ENCODE assay signal across 19 mouse cellular contexts in genomic region chr6:49533956-49534355, GRCm38 (mm10).
DNase-seq lines count a peak whose midpoint lies in the region; ATAC-seq and TF ChIP-seq lines count a peak whose summit lies in the region.
"Had no signal": no experiment of that assay in that cellular context is flagged by ENCODE, and none has a peak within 500 bp of the region (broad histone marks: within the 10 kb centered on the region; RNA-seq: fewer than 3 reads in every experiment).

No protein-coding gene starts in this region.

- peak; percentile 17 for DNase-seq in heart, adult 11 months
- no peak for DNase-seq in heart, adult 2 months
- no peak for DNase-seq in midbrain, postnatal 0 days (ENCODE audit: low spot score)
- no peak for DNase-seq in midbrain, embryonic 10.5 days (ENCODE audit: low spot score)
- DNase-seq in ES-E14 (ENCODE audit: low read depth, low spot score), result peak; percentile 43
- peak; percentile 36 for DNase-seq in induced T-regulatory cell, adult 2 months (ENCODE audit: low read depth)
- DNase-seq in spleen, postnatal 14 days (ENCODE audit: low spot score in 2 of 2), result no peak
- no peak for DNase-seq in adrenal gland, postnatal 36 days
- DNase-seq: cerebellum, adult 8-10 months; gastrocnemius, adult 2 months; heart, postnatal 36 days; kidney, adult 18-20 months; kidney, postnatal 14 days; left cerebral cortex, postnatal 4 days; liver, postnatal 0 days; thymus, postnatal 4 days had no signal

- H3K4me3 ChIP-seq in heart, adult 2 months, result no peak overlapping the region
- no peak overlapping the region for H3K4me3 ChIP-seq in midbrain, postnatal 0 days (ENCODE audit: low read depth, low read length)
- no peak overlapping the region for H3K4me3 ChIP-seq in midbrain, embryonic 10.5 days
- no peak overlapping the region for H3K4me3 ChIP-seq in ES-E14 (ENCODE audit: insufficient read depth in 1 of 2, low read depth in 1 of 2, low read length in 2 of 2, poor library complexity in 1 of 2, severe bottlenecking in 1 of 2)
- H3K4me3 ChIP-seq: gastrocnemius, adult 2 months; heart, embryonic 12.5 days; hindbrain, embryonic 15.5 days had no signal

- H3K4me2 ChIP-seq in midbrain, postnatal 0 days (ENCODE audit: low read depth, low read length, poor library complexity, severe bottlenecking), result no peak overlapping the region
- H3K4me2 ChIP-seq: heart, embryonic 12.5 days; hindbrain, embryonic 15.5 days had no signal

- H3K79me2 ChIP-seq in heart, adult 2 months (replicated peaks; ENCODE audit: control insufficient read depth, insufficient read depth, low read length), result no peaks in the 10 kb centered on the region

- no peaks in the 10 kb centered on the region for H3K36me3 ChIP-seq in heart, adult 2 months (ENCODE audit: control insufficient read depth, insufficient read depth, low read length)
- no peaks in the 10 kb centered on the region for H3K36me3 ChIP-seq in midbrain, postnatal 0 days (ENCODE audit: insufficient read depth, low read length)
- no peaks in the 10 kb centered on the region for H3K36me3 ChIP-seq in midbrain, embryonic 10.5 days
- H3K36me3 ChIP-seq in ES-E14 (ENCODE audit: control insufficient read depth, insufficient read depth, low read length, poor library complexity, severe bottlenecking), result no peaks in the 10 kb centered on the region
- H3K36me3 ChIP-seq: heart, embryonic 12.5 days; hindbrain, embryonic 15.5 days had no signal

- no peak for ATAC-seq in midbrain, postnatal 0 days (ENCODE audit: low FRiP score)
- ATAC-seq: liver, postnatal 0 days; midbrain, embryonic 16.5 days had no signal

- H3K27me3 ChIP-seq in heart, adult 2 months (ENCODE audit: control insufficient read depth, insufficient read depth, low read length), result no peaks in the 10 kb centered on the region
- H3K27me3 ChIP-seq in midbrain, postnatal 0 days (ENCODE audit: insufficient read depth, low read length), result no peaks in the 10 kb centered on the region
- H3K27me3 ChIP-seq in midbrain, embryonic 10.5 days (ENCODE audit: low read depth, poor library complexity, severe bottlenecking), result no peaks in the 10 kb centered on the region
- H3K27me3 ChIP-seq: heart, embryonic 12.5 days; hindbrain, embryonic 15.5 days had no signal

- WGBS in heart, adult 2 months, result 93% methylated on average over 9 of the region's 9 CpGs
- 97% methylated on average over 8 of the region's 9 CpGs for WGBS in midbrain, postnatal 0 days
- WGBS in midbrain, embryonic 10.5 days, result 96% methylated on average over 9 of the region's 9 CpGs

- no peak for TF ChIP-seq POLR2A in heart, adult 2 months (IDR thresholded peaks at IDR 0.05; ENCODE audit: insufficient read depth, low read depth, low read length)

- H3K4me1 ChIP-seq in heart, adult 2 months (ENCODE audit: control insufficient read depth, insufficient read depth, low read length), result no peaks in the 10 kb centered on the region
- H3K4me1 ChIP-seq in midbrain, postnatal 0 days (ENCODE audit: insufficient read depth, low read length), result no peaks in the 10 kb centered on the region
- no peaks in the 10 kb centered on the region for H3K4me1 ChIP-seq in midbrain, embryonic 10.5 days
- no peaks in the 10 kb centered on the region for H3K4me1 ChIP-seq in ES-E14 (ENCODE audit: control insufficient read depth in 2 of 2, insufficient read depth in 2 of 2, low read length in 2 of 2, poor library complexity in 1 of 2)
- H3K4me1 ChIP-seq: heart, embryonic 12.5 days; hindbrain, embryonic 15.5 days had no signal

- no peak for TF ChIP-seq CTCF in heart, adult 2 months (IDR thresholded peaks at IDR 0.05)
- peak; percentile 34; the same call in 1 of the 2 replicates for TF ChIP-seq CTCF in midbrain, postnatal 0 days (IDR thresholded peaks at IDR 0.05)

- in situ Hi-C loops in ES-E14 (cut with MboI; ENCODE audit: low sequenced_read_pairs in 2 of 2, unreplicated experiment in 2 of 2), result no loop called here

- intact Hi-C loops in heart, adult 2 months (cut with DNase I), result no loop called here

- no peak overlapping the region for H3K9ac ChIP-seq in heart, adult 2 months (ENCODE audit: low read depth, low read length)
- no peak overlapping the region for H3K9ac ChIP-seq in midbrain, postnatal 0 days (replicated peaks; ENCODE audit: low read length, poor library complexity, severe bottlenecking)
- H3K9ac ChIP-seq in ES-E14 (ENCODE audit: insufficient read depth, low read depth, low read length, poor library complexity, severe bottlenecking), result no peak overlapping the region
- H3K9ac ChIP-seq: heart, embryonic 12.5 days; hindbrain, embryonic 15.5 days; liver, postnatal 0 days had no signal

- TF ChIP-seq EP300 in heart, adult 2 months (IDR thresholded peaks at IDR 0.05; ENCODE audit: insufficient read depth, low read depth, low read length), result no peak

- no peaks in the 10 kb centered on the region for H3K9me3 ChIP-seq in midbrain, postnatal 0 days (ENCODE audit: low read length)
- H3K9me3 ChIP-seq in midbrain, embryonic 10.5 days (replicated peaks), result no peaks in the 10 kb centered on the region
- H3K9me3 ChIP-seq in ES-E14 (ENCODE audit: control insufficient read depth, insufficient read depth, low read depth, low read length), result no peaks in the 10 kb centered on the region
- H3K9me3 ChIP-seq: hindbrain, embryonic 15.5 days had no signal

- H3K27ac ChIP-seq in heart, adult 2 months, result no peak overlapping the region
- H3K27ac ChIP-seq in midbrain, postnatal 0 days (ENCODE audit: low read depth, low read length), result no peak overlapping the region
- H3K27ac ChIP-seq in midbrain, embryonic 10.5 days (replicated peaks), result no peak overlapping the region
- no peak overlapping the region for H3K27ac ChIP-seq in ES-E14 (ENCODE audit: insufficient read depth, low read depth, low read length, poor library complexity, severe bottlenecking)
- H3K27ac ChIP-seq: gastrocnemius, adult 2 months; hindbrain, embryonic 15.5 days had no signal

TF ChIP-seq in ES-E14, 5 proteins besides CTCF, POLR2A, EP300 and RAD21:
- TF ChIP-seq ZC3H11A (IDR thresholded peaks at IDR 0.05; ENCODE audit: borderline replicate concordance, low read depth, low read length), result peak; percentile 77; the same call in 1 of the 2 replicates
- TF ChIP-seq ZNF384 (IDR thresholded peaks at IDR 0.05; ENCODE audit: low read depth, low read length), result no peak

Comparison
In these comparisons a context has a peak if more than half of its experiments do, and no peak if none do; other contexts are left out.
1. DNase-seq: peak in heart, adult 11 months (single experiment), ES-E14 (single experiment) and induced T-regulatory cell, adult 2 months (single experiment); none in heart, adult 2 months (0 of 2), midbrain, postnatal 0 days (single experiment), midbrain, embryonic 10.5 days (single experiment), spleen, postnatal 14 days (0 of 2) and adrenal gland, postnatal 36 days (0 of 2).